Mouse (Mus musculus) natural killer cell, adult 2 months (primary cell): ENCODE measurements around the gene Cct2.

Source experiments
- DNase-seq, 2 experiments: peaks; one replicate each; pipeline ENCODE4 v3.0.0; 2022; ENCODE audit warnings: low spot score in 2 of 2

The Cct2 gene

GRCm38 (mm10) chr10:117063254-117064021 lies at the start of gene Cct2:
TSS of gene Cct2 (minus strand) at chr10:117063814.
- DNase-seq = peak; percentile 86 to 92

DNA sequence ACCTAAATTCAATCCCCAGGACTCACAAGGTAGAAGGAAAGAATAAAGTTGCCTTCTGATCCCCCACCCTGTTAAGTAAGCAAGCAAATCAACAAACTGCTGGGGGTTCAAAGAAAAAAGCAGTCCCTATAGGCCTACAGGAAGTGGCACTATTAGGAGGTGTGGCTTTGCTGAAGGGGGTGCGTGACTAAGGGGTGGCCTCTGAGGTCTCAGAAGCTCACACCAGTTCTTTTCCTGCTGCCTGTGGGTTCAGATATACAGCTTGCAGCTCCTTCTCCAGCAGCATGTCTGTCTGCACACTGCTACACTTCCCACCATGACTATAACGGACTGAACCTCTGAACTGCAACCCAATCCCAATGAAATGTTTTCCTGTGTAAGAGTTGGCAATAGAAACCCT lies 48.9 kb upstream of the Cct2 start:
- DNase-seq = peak; percentile 62 to 64

DNA sequence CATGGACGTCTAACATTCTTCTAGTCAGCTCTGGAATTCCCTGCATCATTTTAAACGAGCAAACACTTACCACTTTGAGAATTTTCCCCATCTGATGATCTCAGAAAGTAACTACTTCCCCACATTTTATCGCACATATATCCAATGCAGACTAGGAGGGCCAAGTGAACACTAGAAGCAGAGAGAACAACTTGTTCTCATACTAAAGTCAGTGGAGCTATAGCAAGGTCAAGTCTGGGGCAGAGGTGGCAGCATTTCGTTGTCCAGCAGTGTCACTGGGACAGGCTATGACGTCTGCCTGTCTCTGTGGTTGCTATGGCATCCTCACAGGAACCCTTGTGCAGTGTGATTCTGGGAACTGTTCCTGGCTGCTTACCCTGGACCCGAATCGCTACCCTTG lies 47.8 kb upstream of the Cct2 start:
- no peak for DNase-seq

DNA sequence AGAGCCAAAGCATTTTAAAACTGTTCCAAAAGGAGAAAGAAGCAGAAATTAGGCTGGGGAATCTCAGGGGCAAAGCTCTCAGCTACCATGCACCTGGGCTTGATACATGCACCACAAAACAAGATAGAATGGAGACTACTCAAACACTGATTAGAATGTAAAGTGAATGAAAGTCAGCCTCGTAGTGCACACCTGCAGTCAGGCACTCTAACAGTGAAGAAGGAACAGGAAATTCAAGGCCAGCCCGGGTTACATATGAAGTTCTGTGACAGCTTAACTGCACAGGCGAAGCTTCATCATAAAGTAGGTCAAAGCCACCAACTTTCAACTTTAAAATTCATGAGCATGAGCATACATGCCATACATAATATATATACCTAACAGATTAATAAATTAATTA lies 46.7 kb upstream of the Cct2 start:
- no peak for DNase-seq

DNA sequence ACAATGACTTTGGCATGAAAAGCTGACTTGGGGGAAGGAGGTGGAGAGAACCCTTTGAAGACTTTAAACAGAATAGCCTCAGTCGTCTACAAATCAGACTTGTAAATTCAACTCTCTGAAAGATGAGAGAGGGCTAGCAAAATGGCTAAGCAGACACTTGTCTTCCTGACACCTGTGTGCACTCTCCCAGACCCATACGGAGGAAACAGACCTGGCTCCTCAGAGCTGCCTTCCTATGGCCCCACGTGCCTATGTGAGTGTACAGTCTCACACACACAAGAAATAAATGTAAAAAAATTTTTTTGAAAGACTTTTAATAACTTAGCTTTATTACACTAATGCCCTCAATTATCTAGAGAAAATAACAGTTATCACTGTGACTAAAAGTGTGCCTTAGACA lies 43.1 kb upstream of the Cct2 start:
- DNase-seq = no peak

GRCm38 (mm10) chr10:117106244-117106643 lies 42.6 kb upstream of the Cct2 start:
- DNase-seq = no peak

DNA sequence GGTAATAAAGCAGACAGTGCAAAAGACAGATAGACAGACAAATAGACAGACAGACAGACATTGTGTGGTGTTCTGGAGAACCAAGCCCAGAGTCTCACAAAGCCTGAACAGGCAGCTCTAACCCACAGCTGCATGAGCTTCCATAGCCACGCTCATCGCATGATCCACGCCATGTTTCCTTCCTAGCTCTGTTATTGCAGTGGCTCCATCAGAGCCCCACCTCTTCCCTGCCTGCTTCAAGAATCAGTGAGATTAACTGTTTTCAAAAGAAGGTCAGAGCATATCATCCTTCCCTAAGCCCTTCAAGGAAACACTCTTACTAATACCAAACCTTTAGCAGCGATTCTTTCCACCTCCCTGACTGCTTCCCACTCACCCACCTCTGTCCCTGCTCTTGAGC lies 41.4 kb upstream of the Cct2 start:
- no peak for DNase-seq

- DNase-seq = no peak
These were observed 40.4 kb upstream of the Cct2 start for GRCm38 (mm10) chr10:117103854-117104598.

DNA sequence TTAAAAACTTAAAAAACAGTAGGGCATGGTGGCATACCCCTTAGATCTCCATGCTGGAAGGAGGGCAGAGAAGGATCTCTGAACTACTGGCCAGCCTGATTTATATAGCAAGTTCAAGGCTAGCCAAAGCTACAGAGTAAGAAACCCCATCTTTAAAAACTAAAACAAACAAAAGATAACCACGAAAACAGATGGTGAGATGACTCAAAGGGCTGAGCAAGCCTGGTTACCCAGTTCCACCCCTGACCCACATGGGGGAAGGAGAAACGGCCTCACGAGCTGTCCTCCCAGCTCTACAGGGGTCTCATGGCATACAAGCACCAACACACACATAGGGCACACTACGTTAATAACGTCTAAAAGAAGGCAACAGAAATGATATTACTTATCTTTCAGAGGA lies 36.6 kb upstream of the Cct2 start:
- no peak for DNase-seq

- DNase-seq = no peak
These were observed 33.6 kb upstream of the Cct2 start for GRCm38 (mm10) chr10:117097116-117097698.

DNA sequence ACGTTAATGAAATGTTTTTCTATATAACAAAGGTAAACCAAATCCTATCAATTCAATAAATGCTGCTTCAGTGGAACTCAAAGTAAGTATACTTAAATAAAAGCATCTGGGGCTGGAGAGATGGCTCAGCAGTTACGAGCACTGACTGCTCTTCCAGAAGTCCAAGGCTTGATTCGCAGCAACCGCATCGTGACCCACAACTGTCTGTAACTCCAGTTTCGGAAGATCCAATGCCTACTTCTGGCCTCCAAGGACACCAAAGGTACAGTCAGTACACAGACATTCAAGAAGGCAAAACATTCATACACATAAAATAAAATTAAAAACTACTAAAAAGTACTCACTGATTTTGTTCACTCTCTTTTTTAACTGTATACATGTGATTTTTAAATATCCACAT lies 32.5 kb upstream of the Cct2 start:
- no peak for DNase-seq

GRCm38 (mm10) chr10:117094504-117095329 lies 31.1 kb upstream of the Cct2 start:
- no peak for DNase-seq

DNA sequence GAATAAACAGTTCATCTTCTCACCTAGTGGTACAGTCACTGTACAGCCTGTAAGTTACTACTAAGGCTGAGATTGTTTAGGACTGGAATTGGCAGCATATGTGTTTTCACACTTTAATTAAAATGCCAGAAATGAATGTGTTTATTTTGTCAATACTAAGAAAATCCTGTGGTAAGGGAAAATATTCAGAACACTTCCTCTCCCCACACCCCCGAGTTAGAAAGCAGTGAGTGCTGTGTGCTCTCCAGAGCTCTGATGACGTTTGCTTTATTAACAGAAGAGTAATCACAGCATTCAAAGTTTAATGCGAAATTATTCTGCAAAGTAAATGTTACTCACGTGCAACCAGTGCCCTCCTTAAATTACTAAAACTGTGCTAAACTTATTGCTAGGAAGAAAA lies 26.0 kb upstream of the Cct2 start:
- no peak for DNase-seq

GRCm38 (mm10) chr10:117081914-117082359 lies 18.3 kb upstream of the Cct2 start:
- no peak for DNase-seq

GRCm38 (mm10) chr10:117081326-117081725 lies 17.7 kb upstream of the Cct2 start:
- no peak for DNase-seq

- DNase-seq = peak; percentile 26 to 53
These were observed 14.7 kb upstream of the Cct2 start for GRCm38 (mm10) chr10:117078284-117078683.

DNA sequence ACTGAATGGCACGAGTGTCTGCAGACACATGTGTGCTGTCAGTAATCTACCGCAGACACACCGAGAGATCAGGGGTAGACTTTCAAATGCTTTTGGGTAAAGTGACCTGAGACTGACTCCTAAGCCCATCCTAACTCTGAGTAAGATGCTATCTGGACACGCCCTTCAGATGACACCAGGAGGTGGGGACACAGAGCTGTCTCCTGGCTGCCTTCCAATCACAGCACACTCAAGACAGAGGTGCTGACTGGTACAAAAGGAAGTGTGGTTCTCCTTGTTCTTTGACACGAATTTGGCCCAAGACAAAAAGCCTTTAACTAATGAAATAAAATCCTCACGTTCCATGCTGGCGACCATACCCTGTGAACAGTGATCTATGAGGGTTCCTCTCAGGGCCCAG lies 9.6 kb upstream of the Cct2 start:
- DNase-seq = no peak

- DNase-seq = no peak
These were observed 8.7 kb upstream of the Cct2 start for GRCm38 (mm10) chr10:117072191-117072888.

DNA sequence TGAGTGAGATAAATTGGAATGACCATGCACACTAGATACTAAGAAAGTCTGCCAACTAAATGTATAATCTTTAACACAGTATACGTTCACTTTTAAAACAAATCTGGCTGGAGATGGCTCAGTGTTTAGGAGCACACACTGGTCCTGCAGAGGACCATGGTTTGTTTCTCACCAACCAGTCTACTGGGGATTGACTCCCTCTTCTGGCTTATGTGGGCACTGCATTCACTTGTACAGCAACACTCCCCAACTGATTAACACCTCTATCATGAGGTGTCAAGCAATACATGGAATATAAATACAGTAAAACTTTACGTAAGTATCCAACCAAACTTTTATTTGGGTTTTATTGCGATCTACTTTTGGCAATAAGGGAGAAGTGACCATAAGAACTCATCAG lies 5.5 kb upstream of the Cct2 start:
- DNase-seq = no peak

- DNase-seq = no peak
These were observed 462 bp upstream of the Cct2 start for GRCm38 (mm10) chr10:117064076-117064475.

- peak in 1 of 2 experiments; percentile 5 for DNase-seq
These were observed 740 bp downstream of the Cct2 start for GRCm38 (mm10) chr10:117062894-117063253.
